Mouse (Mus musculus) adrenal gland, adult 18-20 months (tissue): ENCODE measurements around the gene Ankrd13b. TPM values are rescaled to one million over a fixed set of nuclear protein-coding genes. Genes with fewer than 3 reads are reported as not detected.

Experiments used
- total RNA-seq, 2 experiments: library from RNA; stranded (reverse); gene quantifications; 1 replicate in 1 of 2; 2 replicates in 1 of 2; pipeline ENCODE4 v1.2.3; 2021

Gene Ankrd13b
- total RNA-seq, 2 experiments from 2014 or later = 7.9 to 8.3 TPM

Other genes starting within 250 kb of the Ankrd13b start
- 1 to 10 TPM; 2.0 to 2.9 TPM for gene Coro6, start 27.3 kb downstream of the Ankrd13b start, total RNA-seq
- 10 to 100 TPM; 47.7 to 49.2 TPM for gene Git1, start 3.9 kb upstream of the Ankrd13b start, total RNA-seq
- gene Abhd15, start 25.4 kb upstream of the Ankrd13b start, total RNA-seq = 10 to 100 TPM; 16.7 to 27.6 TPM
- 10 to 100 TPM; 11.0 to 12.9 TPM for gene Trp53i13, start 26.3 kb upstream of the Ankrd13b start, total RNA-seq
- gene Gm10392, start 29.5 kb upstream of the Ankrd13b start, total RNA-seq = not detected
- gene Taok1, start 118.1 kb upstream of the Ankrd13b start, total RNA-seq = 10 to 100 TPM; 47.6 to 51.3 TPM
- gene Nufip2, start 196.5 kb upstream of the Ankrd13b start, total RNA-seq = 10 to 100 TPM; 71.1 to 98.0 TPM
- gene Cryba1, start 235.6 kb upstream of the Ankrd13b start, total RNA-seq = not detected